21 mouse cellular contexts compared by ENCODE assay signal in genomic region chr13:30713621-30714020, GRCm38 (mm10). TPM values are rescaled to one million over a fixed set of nuclear protein-coding genes. Genes with fewer than 3 reads are reported as not detected.
DNase-seq lines count a peak whose midpoint lies in the region; ATAC-seq and TF ChIP-seq lines count a peak whose summit lies in the region.
"Had no signal": no experiment of that assay in that cellular context is flagged by ENCODE, and none has a peak within 500 bp of the region (broad histone marks: within the 10 kb centered on the region; RNA-seq: fewer than 3 reads in every experiment).

No protein-coding gene starts in this region.

- DNase-seq in heart, adult 11 months: peak; percentile 68
- no peak for DNase-seq in heart, adult 9 months (ENCODE audit: low spot score in 2 of 2)
- DNase-seq in kidney, adult 2 months: peak; percentile 83
- peak; percentile 28 for DNase-seq in kidney, postnatal 0 days (ENCODE audit: low spot score)
- DNase-seq in kidney, postnatal 36 days: peak; percentile 69 to 77
- no peak for DNase-seq in cerebellum, adult 2 months
- DNase-seq: adrenal gland, adult 2 months; adrenal gland, postnatal 25 days; B cell, adult 2 months; cerebellum, adult 11 months; cerebellum, adult 9-11 months; cerebellum, postnatal 36 days; forebrain, postnatal 0 days; gastrocnemius, postnatal 14 days; heart, postnatal 36 days had no signal

- 22% methylated on average over 3 of the region's 3 CpGs for WGBS in kidney, adult 2 months
- WGBS in kidney, postnatal 0 days: 21% methylated on average over 3 of the region's 3 CpGs
- whole genome bisulfite sequencing in cerebellum, adult 2 months: 88% methylated on average over 3 of the region's 3 CpGs
- 37% methylated on average over 3 of the region's 3 CpGs for WGBS in intestine, postnatal 0 days

- TF ChIP-seq CTCF in kidney, adult 2 months (conservative IDR thresholded peaks at IDR 0.05; ENCODE audit: insufficient read depth, insufficient read length, low read depth, low read length): no peak
- TF ChIP-seq CTCF in kidney, postnatal 0 days (IDR thresholded peaks at IDR 0.05; ENCODE audit: low read depth): no peak
- TF ChIP-seq CTCF in cerebellum, adult 2 months (IDR thresholded peaks at IDR 0.05; ENCODE audit: borderline replicate concordance, insufficient read depth, low read depth, low read length): no peak
- TF ChIP-seq CTCF in intestine, postnatal 0 days (IDR thresholded peaks at IDR 0.05; ENCODE audit: low read depth): no peak

- H3K9me3 ChIP-seq in kidney, postnatal 0 days (replicated peaks; ENCODE audit: low read length): no peaks in the 10 kb centered on the region
- no peaks in the 10 kb centered on the region for H3K9me3 ChIP-seq in intestine, postnatal 0 days (ENCODE audit: control insufficient read depth)
- H3K9me3 ChIP-seq: embryonic facial prominence, embryonic 10.5 days; forebrain, embryonic 13.5 days; heart, embryonic 13.5 days; hindbrain, embryonic 15.5 days had no signal

- no peaks in the 10 kb centered on the region for H3K27me3 ChIP-seq in kidney, adult 2 months (replicated peaks; ENCODE audit: control insufficient read depth, insufficient read depth, low read length)
- no peaks in the 10 kb centered on the region for H3K27me3 ChIP-seq in kidney, postnatal 0 days (ENCODE audit: insufficient read depth, low read length)
- H3K27me3 ChIP-seq in cerebellum, adult 2 months (ENCODE audit: control insufficient read depth, insufficient read depth, low read length): no peaks in the 10 kb centered on the region; the same call in 1 of the 2 replicates
- H3K27me3 ChIP-seq in intestine, postnatal 0 days (replicated peaks; ENCODE audit: control insufficient read depth, insufficient read depth, low read length): no peaks in the 10 kb centered on the region
- H3K27me3 ChIP-seq: forebrain, embryonic 13.5 days; heart, embryonic 13.5 days; hindbrain, embryonic 15.5 days had no signal

- peak; percentile 59; the same call in 1 of the 2 replicates for ATAC-seq in kidney, postnatal 0 days (replicated peaks; ENCODE audit: low FRiP score, low read depth)
- no peak for ATAC-seq in intestine, postnatal 0 days
- ATAC-seq: CD4-positive, CD25-positive, alpha-beta regulatory T cell, adult 4 months; forebrain, embryonic 13.5 days; forebrain, postnatal 0 days had no signal

- 0 out of 2 replicates have a peak overlapping the region, but pooled peaks have one; percentile 47 for H3K27ac ChIP-seq in kidney, adult 2 months (ENCODE audit: insufficient read depth, low read depth, low read length)
- no peak overlapping the region for H3K27ac ChIP-seq in kidney, postnatal 0 days
- no peak overlapping the region for H3K27ac ChIP-seq in cerebellum, adult 2 months (ENCODE audit: insufficient read depth, low read length)
- no peak overlapping the region for H3K27ac ChIP-seq in intestine, postnatal 0 days (ENCODE audit: low read depth, low read length)
- H3K27ac ChIP-seq: embryonic facial prominence, embryonic 10.5 days; forebrain, embryonic 13.5 days; heart, embryonic 13.5 days; hindbrain, embryonic 15.5 days had no signal

- H3K36me3 ChIP-seq in kidney, adult 2 months (ENCODE audit: control insufficient read depth, insufficient read depth, low read length): no peaks in the 10 kb centered on the region
- no peaks in the 10 kb centered on the region for H3K36me3 ChIP-seq in kidney, postnatal 0 days (ENCODE audit: insufficient read depth, low read length)
- H3K36me3 ChIP-seq in intestine, postnatal 0 days (ENCODE audit: control insufficient read depth, insufficient read depth): no peaks in the 10 kb centered on the region
- H3K36me3 ChIP-seq: embryonic facial prominence, embryonic 10.5 days had no signal

- no peak overlapping the region for H3K9ac ChIP-seq in kidney, postnatal 0 days (ENCODE audit: low read depth, low read length)
- H3K9ac ChIP-seq in intestine, postnatal 0 days (ENCODE audit: low read depth, low read length): no peak overlapping the region
- H3K9ac ChIP-seq: forebrain, embryonic 13.5 days; forebrain, postnatal 0 days; heart, embryonic 13.5 days; hindbrain, embryonic 15.5 days had no signal

- TF ChIP-seq POLR2A in kidney, adult 2 months (IDR thresholded peaks at IDR 0.05; ENCODE audit: low read depth, low read length): no peak
- no peak for TF ChIP-seq POLR2A in cerebellum, adult 2 months (IDR thresholded peaks at IDR 0.05; ENCODE audit: borderline replicate concordance, insufficient read depth, low read length)

- H3K4me1 ChIP-seq in kidney, adult 2 months (ENCODE audit: control insufficient read depth, insufficient read depth, low read length): peaks cover 33% of the 10 kb centered on the region
- H3K4me1 ChIP-seq in kidney, postnatal 0 days (replicated peaks; ENCODE audit: insufficient read depth, low read length): no peaks in the 10 kb centered on the region
- no peaks in the 10 kb centered on the region; the same call in 1 of the 2 replicates for H3K4me1 ChIP-seq in cerebellum, adult 2 months (ENCODE audit: control insufficient read depth, insufficient read depth, low read length)
- H3K4me1 ChIP-seq in intestine, postnatal 0 days (replicated peaks; ENCODE audit: control insufficient read depth, insufficient read depth, low read length): no peaks in the 10 kb centered on the region
- H3K4me1 ChIP-seq: forebrain, embryonic 13.5 days; heart, embryonic 13.5 days; hindbrain, embryonic 15.5 days had no signal

- H3K4me2 ChIP-seq in kidney, postnatal 0 days (ENCODE audit: low read length): no peak overlapping the region
- no peak overlapping the region for H3K4me2 ChIP-seq in intestine, postnatal 0 days (replicated peaks; ENCODE audit: low read depth)
- H3K4me2 ChIP-seq: forebrain, embryonic 13.5 days; heart, embryonic 13.5 days; hindbrain, embryonic 15.5 days had no signal

- no peak overlapping the region for H3K4me3 ChIP-seq in kidney, adult 2 months (ENCODE audit: insufficient read depth, low read depth, low read length)
- no peak overlapping the region for H3K4me3 ChIP-seq in kidney, postnatal 0 days (replicated peaks; ENCODE audit: low read depth, low read length)
- no peak overlapping the region for H3K4me3 ChIP-seq in cerebellum, adult 2 months (replicated peaks; ENCODE audit: insufficient read depth, low read depth, low read length)
- no peak overlapping the region for H3K4me3 ChIP-seq in intestine, postnatal 0 days (ENCODE audit: low read depth, low read length)
- H3K4me3 ChIP-seq: embryonic facial prominence, embryonic 10.5 days; forebrain, embryonic 13.5 days; heart, embryonic 13.5 days; hindbrain, embryonic 15.5 days had no signal

RNA-seq across cellular contexts. Expression of gene Irf4, which starts 35.4 kb away (rescaled TPM):
- 0.96 and 1.6 TPM in 2 replicates for polyA plus RNA-seq in kidney, adult 2 months (2012; rRNA removed)
- polyA plus RNA-seq in kidney, postnatal 0 days (2015; fragmentation: Nextera tagmentation; extraction: Ambion mirVana): 0.06 and 0.09 TPM in 2 replicates
- polyA plus RNA-seq in cerebellum, adult 2 months (2012; rRNA removed): 0.11 and 0.15 TPM in 2 replicates
- 0.05 and 0.12 TPM in 2 replicates for polyA plus RNA-seq in intestine, postnatal 0 days (2015; fragmentation: Nextera tagmentation; extraction: Ambion mirVana)

RNA-seq across cellular contexts. Expression of gene Dusp22, which starts 53.8 kb away (rescaled TPM):
- 22.8 and 25.2 TPM in 2 replicates for polyA plus RNA-seq in kidney, adult 2 months (2012; rRNA removed)
- polyA plus RNA-seq in kidney, postnatal 0 days (2015; fragmentation: Nextera tagmentation; extraction: Ambion mirVana): 18.0 and 19.6 TPM in 2 replicates
- polyA plus RNA-seq in cerebellum, adult 2 months (2012; rRNA removed): 25.6 and 28.1 TPM in 2 replicates
- polyA plus RNA-seq in intestine, postnatal 0 days (2015; fragmentation: Nextera tagmentation; extraction: Ambion mirVana): 8.0 and 9.0 TPM in 2 replicates

Comparison
In these comparisons a context has a peak if more than half of its experiments do, and no peak if none do; other contexts are left out.
1. DNase-seq: peak in heart, adult 11 months (single experiment), kidney, adult 2 months (single experiment), kidney, postnatal 0 days (single experiment) and kidney, postnatal 36 days (2 of 2); none in heart, adult 9 months (0 of 2) and cerebellum, adult 2 months (0 of 2).